Mouse (Mus musculus): ENCODE data around the gene Gm6121. TPM values are rescaled to one million over a fixed set of nuclear protein-coding genes. Genes with fewer than 3 reads are reported as not detected.
"Not testable (repeated sequence)": the region's sequence is repeated elsewhere in the genome, so short reads cannot be mapped to it uniquely, and the experiment has no call there.

Gene Gm6121
- polyA plus RNA-seq (2016; fragmentation: Nextera tagmentation; extraction: Ambion mirVana): not detected in 2 replicates

DNA sequence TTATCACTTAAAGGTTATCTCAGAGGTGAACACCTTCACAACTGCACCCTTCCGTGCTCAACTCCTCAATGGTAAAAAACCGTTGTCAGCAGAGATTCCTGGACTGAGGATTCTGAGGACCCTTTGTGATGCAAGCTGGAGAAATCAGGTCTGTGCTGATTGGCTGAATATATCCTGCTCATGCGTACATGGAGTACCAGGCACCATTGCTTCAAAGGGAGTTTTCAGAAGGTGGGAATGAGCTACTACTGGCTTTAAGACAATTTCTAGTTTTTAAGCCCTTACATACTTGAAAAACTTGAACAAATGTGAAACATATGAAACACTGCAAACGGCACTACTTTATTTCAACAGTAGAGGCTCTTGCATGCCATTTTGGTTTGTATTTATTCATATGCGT lies at the start of gene Gm6121:
Gene Gm6121 (minus strand): TSS at position 101 of the 400 bp plus-strand sequence.
- H3K27me3 ChIP-seq; H3K9me3 ChIP-seq (replicated peaks); H3K4me3 ChIP-seq; H3K4me1 ChIP-seq; H3K4me2 ChIP-seq (replicated peaks); H3K36me3 ChIP-seq; H3K27ac ChIP-seq; H3K9ac ChIP-seq; ATAC-seq (ENCODE audit: low FRiP score): not testable (repeated sequence)
- WGBS: no CpG with 5 or more reads among the region's 5 CpGs

Other genes starting within 250 kb of the Gm6121 start
- not detected in 2 replicates for gene Gm14525, start 233.1 kb downstream of the Gm6121 start, polyA plus RNA-seq (2016; fragmentation: Nextera tagmentation; extraction: Ambion mirVana)

Measured in hindbrain, embryonic 12.5 days (tissue).